Mouse (Mus musculus): Measurements from ENCODE around the gene Atrnl1. TPM values are rescaled to one million over a fixed set of nuclear protein-coding genes. Genes with fewer than 3 reads are reported as not detected.
A peak's percentile ranks its signal among the peaks of the same experiment; 100 is the strongest.

The Atrnl1 gene
- polyA plus RNA-seq, 1 experiment: 4.2 TPM

DNA sequence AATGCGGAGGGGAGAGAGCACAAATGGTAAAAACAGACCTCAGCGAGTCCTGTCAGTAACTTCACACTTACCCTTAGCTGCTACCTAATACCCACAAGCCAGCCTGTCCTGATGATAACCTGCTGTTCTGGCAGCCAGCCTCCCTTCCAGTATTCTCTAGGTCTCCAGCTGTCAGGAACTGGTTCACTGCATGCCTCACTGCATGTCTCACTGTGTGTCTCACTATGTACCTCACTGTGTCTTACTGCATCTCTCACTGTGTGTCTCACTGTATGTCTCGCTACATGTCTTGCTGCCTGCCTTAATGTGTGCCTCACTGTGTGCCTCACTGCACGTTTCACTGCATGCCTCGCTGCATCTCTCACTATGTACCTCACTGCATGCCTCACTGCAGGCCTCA is 175.9 kb downstream of the Atrnl1 start:
- Histone ChIP-seq H3K4me3 (replicated peaks; ENCODE audit: control insufficient read depth, low read depth, low read length) (no peak overlapping the region), H3K27ac (ENCODE audit: control insufficient read depth, insufficient read depth, low read depth, low read length, poor library complexity) (no peak overlapping the region), H3K4me1 (ENCODE audit: control insufficient read depth, insufficient read depth, low read length) (peaks cover 2% of the 10 kb centered on the region; the same call in 1 of the 2 replicates)
- 84% methylated on average over 5 of the region's 5 CpGs for WGBS
- TF ChIP-seq POLR2A (IDR thresholded peaks at IDR 0.05; ENCODE audit: borderline replicate concordance, control insufficient read depth, low read depth, low read length): no peak
- no peak for TF ChIP-seq CTCF (IDR thresholded peaks at IDR 0.05; ENCODE audit: control insufficient read depth, insufficient read depth, low read length)

DNA sequence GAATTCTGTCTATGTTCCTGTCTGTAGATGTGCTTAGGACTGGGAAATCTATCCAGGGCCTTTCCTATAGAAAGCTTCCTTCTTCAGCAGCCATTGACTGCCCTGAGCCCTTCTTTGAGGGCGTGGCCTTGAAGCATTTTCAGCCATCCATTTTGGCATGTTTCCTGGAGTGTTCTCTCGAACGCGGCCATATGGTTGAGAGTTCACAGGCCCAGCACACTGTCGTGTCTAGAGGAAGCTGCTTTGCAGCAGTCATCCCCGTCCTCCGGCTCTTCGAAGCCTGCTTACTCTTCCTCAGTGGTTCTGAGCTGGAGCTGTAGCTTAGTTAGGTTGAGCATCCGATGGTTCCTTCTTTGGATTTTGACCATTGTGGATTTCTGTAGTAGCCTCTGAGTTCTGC is 191.4 kb downstream of the Atrnl1 start:
- H3K4me1 ChIP-seq (ENCODE audit: control insufficient read depth, insufficient read depth, low read length): no peaks in the 10 kb centered on the region
- 79% methylated on average over 9 of the region's 9 CpGs for WGBS
- TF ChIP-seq CTCF (IDR thresholded peaks at IDR 0.05; ENCODE audit: control insufficient read depth, insufficient read depth, low read length) (no peak), POLR2A (IDR thresholded peaks at IDR 0.05; ENCODE audit: borderline replicate concordance, control insufficient read depth, low read depth, low read length) (no peak)
- no peak overlapping the region for H3K4me3 ChIP-seq (replicated peaks; ENCODE audit: control insufficient read depth, low read depth, low read length)
- H3K27ac ChIP-seq (ENCODE audit: control insufficient read depth, insufficient read depth, low read depth, low read length, poor library complexity): no peak overlapping the region

- 18% methylated on average over 14 of the region's 14 CpGs for WGBS
- TF ChIP-seq CTCF (IDR thresholded peaks at IDR 0.05; ENCODE audit: control insufficient read depth, insufficient read depth, low read length): no peak
- TF ChIP-seq POLR2A (IDR thresholded peaks at IDR 0.05; ENCODE audit: borderline replicate concordance, control insufficient read depth, low read depth, low read length): no peak
- no peak overlapping the region for H3K4me3 ChIP-seq (replicated peaks; ENCODE audit: control insufficient read depth, low read depth, low read length)
- H3K27ac ChIP-seq (ENCODE audit: control insufficient read depth, insufficient read depth, low read depth, low read length, poor library complexity): no peak overlapping the region
- H3K4me1 ChIP-seq (ENCODE audit: control insufficient read depth, insufficient read depth, low read length): no peaks in the 10 kb centered on the region
Measured at GRCm38 (mm10) chr19:57802771-57803482, 192.1 kb downstream of the Atrnl1 start.

DNA sequence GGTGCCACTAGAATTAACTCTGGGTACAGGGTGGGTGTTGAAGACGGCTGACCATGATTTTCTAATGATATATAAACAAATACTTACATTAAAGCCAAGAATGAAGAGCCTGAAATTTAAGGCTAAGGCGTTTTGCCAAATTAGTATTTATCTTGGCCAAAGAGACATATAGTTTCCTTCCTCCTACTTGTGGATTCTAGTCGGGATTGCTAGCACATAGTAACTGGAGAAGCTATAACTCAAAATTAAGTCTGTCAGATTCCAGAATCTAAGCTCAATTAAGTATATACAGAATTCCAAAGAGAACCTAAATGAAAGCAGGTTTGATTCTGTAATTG is 192.6 kb downstream of the Atrnl1 start:
- 21% methylated on average over 3 of the region's 3 CpGs for WGBS
- Histone ChIP-seq H3K4me3 (replicated peaks; ENCODE audit: control insufficient read depth, low read depth, low read length) (no peak overlapping the region), H3K27ac (ENCODE audit: control insufficient read depth, insufficient read depth, low read depth, low read length, poor library complexity) (no peak overlapping the region), H3K4me1 (ENCODE audit: control insufficient read depth, insufficient read depth, low read length) (no peaks in the 10 kb centered on the region)
- TF ChIP-seq CTCF (IDR thresholded peaks at IDR 0.05; ENCODE audit: control insufficient read depth, insufficient read depth, low read length) (no peak), POLR2A (IDR thresholded peaks at IDR 0.05; ENCODE audit: borderline replicate concordance, control insufficient read depth, low read depth, low read length) (no peak)

DNA sequence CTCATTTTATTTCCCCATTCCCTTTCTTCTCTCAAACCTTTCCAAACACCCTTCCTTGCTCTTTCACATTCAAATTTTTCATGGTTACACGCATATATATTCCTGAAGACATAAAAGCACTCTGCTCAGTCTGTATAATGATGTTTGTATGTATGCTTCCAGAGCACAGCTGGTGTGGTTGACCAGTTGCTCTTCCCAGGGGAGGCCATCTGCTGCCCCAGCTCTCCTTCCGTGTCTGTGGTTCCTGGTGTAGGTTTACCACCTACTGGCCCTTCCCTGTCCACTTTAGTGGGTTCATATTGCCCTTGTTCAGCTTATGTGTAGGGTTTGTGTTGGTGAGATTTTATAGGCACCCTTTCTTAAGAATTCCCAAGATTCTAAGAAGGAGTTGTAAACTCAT is 197.5 kb downstream of the Atrnl1 start:
- 67% methylated on average over 2 of the region's 2 CpGs for WGBS
- TF ChIP-seq CTCF (IDR thresholded peaks at IDR 0.05; ENCODE audit: control insufficient read depth, insufficient read depth, low read length): no peak
- no peak for TF ChIP-seq POLR2A (IDR thresholded peaks at IDR 0.05; ENCODE audit: borderline replicate concordance, control insufficient read depth, low read depth, low read length)
- no peaks in the 10 kb centered on the region for H3K4me1 ChIP-seq (ENCODE audit: control insufficient read depth, insufficient read depth, low read length)
- no peak overlapping the region for H3K4me3 ChIP-seq (replicated peaks; ENCODE audit: control insufficient read depth, low read depth, low read length)
- H3K27ac ChIP-seq (ENCODE audit: control insufficient read depth, insufficient read depth, low read depth, low read length, poor library complexity): no peak overlapping the region

GRCm38 (mm10) chr19:57814291-57814690 is 203.5 kb downstream of the Atrnl1 start:
- Histone ChIP-seq H3K4me3 (replicated peaks; ENCODE audit: control insufficient read depth, low read depth, low read length) (no peak overlapping the region), H3K27ac (ENCODE audit: control insufficient read depth, insufficient read depth, low read depth, low read length, poor library complexity) (no peak overlapping the region), H3K4me1 (ENCODE audit: control insufficient read depth, insufficient read depth, low read length) (no peaks in the 10 kb centered on the region)
- TF ChIP-seq POLR2A (IDR thresholded peaks at IDR 0.05; ENCODE audit: borderline replicate concordance, control insufficient read depth, low read depth, low read length) (no peak), CTCF (IDR thresholded peaks at IDR 0.05; ENCODE audit: control insufficient read depth, insufficient read depth, low read length) (no peak)
- WGBS: 87% methylated on average over 6 of the region's 6 CpGs

- Histone ChIP-seq H3K27ac (ENCODE audit: control insufficient read depth, insufficient read depth, low read depth, low read length, poor library complexity) (no peak overlapping the region), H3K4me1 (ENCODE audit: control insufficient read depth, insufficient read depth, low read length) (no peaks in the 10 kb centered on the region), H3K4me3 (replicated peaks; ENCODE audit: control insufficient read depth, low read depth, low read length) (no peak overlapping the region)
- TF ChIP-seq POLR2A (IDR thresholded peaks at IDR 0.05; ENCODE audit: borderline replicate concordance, control insufficient read depth, low read depth, low read length) (no peak), CTCF (IDR thresholded peaks at IDR 0.05; ENCODE audit: control insufficient read depth, insufficient read depth, low read length) (peak; percentile 33; the same call in 1 of the 2 replicates)
- 87% methylated on average over 17 of the region's 17 CpGs for WGBS
Measured at GRCm38 (mm10) chr19:57816221-57816996, 205.6 kb downstream of the Atrnl1 start.

GRCm38 (mm10) chr19:57817736-57818135 is 206.9 kb downstream of the Atrnl1 start:
- TF ChIP-seq POLR2A (IDR thresholded peaks at IDR 0.05; ENCODE audit: borderline replicate concordance, control insufficient read depth, low read depth, low read length) (no peak), CTCF (IDR thresholded peaks at IDR 0.05; ENCODE audit: control insufficient read depth, insufficient read depth, low read length) (no peak)
- H3K4me1 ChIP-seq (ENCODE audit: control insufficient read depth, insufficient read depth, low read length): no peaks in the 10 kb centered on the region
- no peak overlapping the region for H3K4me3 ChIP-seq (replicated peaks; ENCODE audit: control insufficient read depth, low read depth, low read length)
- H3K27ac ChIP-seq (ENCODE audit: control insufficient read depth, insufficient read depth, low read depth, low read length, poor library complexity): no peak overlapping the region
- 88% methylated on average over 11 of the region's 11 CpGs for WGBS

Measured in bone marrow, adult 2 months (tissue).